Comparison of ENCODE assay signal across 17 mouse cellular contexts in the genomic region with DNA sequence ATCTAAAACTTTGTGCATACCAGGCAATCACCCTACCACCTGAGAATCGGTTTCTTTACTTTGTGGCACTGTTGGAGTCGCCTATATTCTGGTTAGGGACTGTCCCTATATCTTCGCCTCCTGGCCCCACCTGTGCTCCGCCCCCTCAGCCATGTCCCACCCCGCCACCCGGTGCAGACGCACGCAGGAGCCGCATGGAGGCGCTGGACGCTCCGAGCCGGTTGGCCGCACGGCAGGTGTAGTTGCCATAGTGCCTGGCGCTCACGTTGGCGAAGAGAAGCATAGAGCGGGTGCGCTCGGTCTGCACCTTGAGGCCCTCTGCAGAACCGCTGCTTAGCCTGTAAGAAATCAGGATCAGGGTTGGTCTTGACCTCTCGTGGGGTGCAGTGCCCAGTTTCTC. TPM values are rescaled to one million over a fixed set of nuclear protein-coding genes. Genes with fewer than 3 reads are reported as not detected.
DNase-seq lines count a peak whose midpoint lies in the region; ATAC-seq and TF ChIP-seq lines count a peak whose summit lies in the region.
"Had no signal": no experiment of that assay in that cellular context is flagged by ENCODE, and none has a peak within 500 bp of the region (broad histone marks: within the 10 kb centered on the region; RNA-seq: fewer than 3 reads in every experiment).

No protein-coding gene starts in this region.

- H3K36me3 ChIP-seq in forebrain, postnatal 0 days (ENCODE audit: insufficient read depth) = peaks cover 26% of the 10 kb centered on the region
- H3K36me3 ChIP-seq in forebrain, embryonic 12.5 days (replicated peaks) = peaks cover 17% of the 10 kb centered on the region
- peaks cover 10% of the 10 kb centered on the region; the same call in 1 of the 2 replicates for H3K36me3 ChIP-seq in midbrain, embryonic 16.5 days (ENCODE audit: control insufficient read depth, insufficient read depth, low read length)
- H3K36me3 ChIP-seq in midbrain, embryonic 13.5 days = peaks cover 39% of the 10 kb centered on the region
- H3K36me3 ChIP-seq: liver, embryonic 15.5 days had no signal

- H3K9ac ChIP-seq in forebrain, postnatal 0 days = no peak overlapping the region
- H3K9ac ChIP-seq in forebrain, embryonic 12.5 days = no peak overlapping the region
- no peak overlapping the region for H3K9ac ChIP-seq in midbrain, embryonic 16.5 days (ENCODE audit: low read depth, low read length)
- no peak overlapping the region for H3K9ac ChIP-seq in midbrain, embryonic 13.5 days (replicated peaks)
- H3K9ac ChIP-seq: liver, embryonic 15.5 days; neural tube, embryonic 12.5 days had no signal

- no peak for DNase-seq in forebrain, postnatal 0 days
- peak; percentile 20 for DNase-seq in embryo, embryonic 10.5 days (ENCODE audit: low spot score)
- peak; percentile 37 for DNase-seq in naive thymus-derived CD4-positive, alpha-beta T cell, adult 2 months (ENCODE audit: low read depth)
- no peak for DNase-seq in gastrocnemius, postnatal 14 days
- no peak for DNase-seq in right cerebral cortex, postnatal 25 days
- DNase-seq: adrenal gland, postnatal 10 days; cerebellum, adult 9-10 months; heart, postnatal 10 days had no signal

- peak; percentile 37; the same call in 1 of the 2 replicates for TF ChIP-seq CTCF in forebrain, postnatal 0 days (IDR thresholded peaks at IDR 0.05; ENCODE audit: low read depth)

- no peak overlapping the region for H3K4me2 ChIP-seq in forebrain, postnatal 0 days (ENCODE audit: low read depth)
- no peak overlapping the region for H3K4me2 ChIP-seq in forebrain, embryonic 12.5 days
- no peak overlapping the region for H3K4me2 ChIP-seq in midbrain, embryonic 16.5 days (ENCODE audit: low read length)
- no peak overlapping the region for H3K4me2 ChIP-seq in midbrain, embryonic 13.5 days (replicated peaks)
- H3K4me2 ChIP-seq: liver, embryonic 15.5 days; neural tube, embryonic 12.5 days had no signal

- intact Hi-C loops in gastrocnemius, postnatal 14 days (cut with DNase I; ENCODE audit: low total_unique reads) = no loop called here

- ATAC-seq in forebrain, postnatal 0 days = peak; percentile 30; the same call in 1 of the 2 replicates
- no peak for ATAC-seq in forebrain, embryonic 12.5 days (ENCODE audit: low FRiP score)
- peak; percentile 12; the same call in 1 of the 2 replicates for ATAC-seq in midbrain, embryonic 16.5 days
- no peak for ATAC-seq in midbrain, embryonic 13.5 days
- ATAC-seq: forebrain, embryonic 16.5 days had no signal

- no peaks in the 10 kb centered on the region for H3K9me3 ChIP-seq in forebrain, postnatal 0 days (ENCODE audit: low read length)
- no peaks in the 10 kb centered on the region for H3K9me3 ChIP-seq in forebrain, embryonic 12.5 days
- H3K9me3 ChIP-seq in midbrain, embryonic 16.5 days (replicated peaks; ENCODE audit: control insufficient read depth, low read length, poor library complexity, severe bottlenecking) = no peaks in the 10 kb centered on the region
- no peaks in the 10 kb centered on the region for H3K9me3 ChIP-seq in midbrain, embryonic 13.5 days
- H3K9me3 ChIP-seq: liver, embryonic 15.5 days; neural tube, embryonic 12.5 days had no signal

- no peak overlapping the region for H3K27ac ChIP-seq in forebrain, postnatal 0 days (ENCODE audit: low read depth, low read length)
- no peak overlapping the region for H3K27ac ChIP-seq in forebrain, embryonic 12.5 days
- H3K27ac ChIP-seq in midbrain, embryonic 16.5 days (ENCODE audit: low read length) = no peak overlapping the region
- no peak overlapping the region for H3K27ac ChIP-seq in midbrain, embryonic 13.5 days
- H3K27ac ChIP-seq: liver, embryonic 15.5 days; neural tube, embryonic 12.5 days had no signal

- no peaks in the 10 kb centered on the region for H3K27me3 ChIP-seq in forebrain, postnatal 0 days (ENCODE audit: insufficient read depth, low read length)
- peaks cover 47% of the 10 kb centered on the region for H3K27me3 ChIP-seq in forebrain, embryonic 12.5 days
- peaks cover 8% of the 10 kb centered on the region for H3K27me3 ChIP-seq in midbrain, embryonic 16.5 days (ENCODE audit: control insufficient read depth, insufficient read depth, low read depth, low read length)
- peaks cover 31% of the 10 kb centered on the region for H3K27me3 ChIP-seq in midbrain, embryonic 13.5 days

- no peaks in the 10 kb centered on the region for H3K4me1 ChIP-seq in forebrain, postnatal 0 days (ENCODE audit: insufficient read depth)
- H3K4me1 ChIP-seq in forebrain, embryonic 12.5 days = peaks cover 11% of the 10 kb centered on the region
- no peaks in the 10 kb centered on the region for H3K4me1 ChIP-seq in midbrain, embryonic 16.5 days (ENCODE audit: control insufficient read depth, insufficient read depth, low read length)
- peaks cover 10% of the 10 kb centered on the region for H3K4me1 ChIP-seq in midbrain, embryonic 13.5 days (replicated peaks)
- H3K4me1 ChIP-seq: liver, embryonic 15.5 days; neural tube, embryonic 12.5 days had no signal

- 22% methylated on average over 23 of the region's 23 CpGs for WGBS in forebrain, postnatal 0 days
- 17% methylated on average over 23 of the region's 23 CpGs for WGBS in forebrain, embryonic 12.5 days
- 26% methylated on average over 23 of the region's 23 CpGs for WGBS in midbrain, embryonic 16.5 days
- WGBS in midbrain, embryonic 13.5 days = 17% methylated on average over 23 of the region's 23 CpGs

- H3K4me3 ChIP-seq in forebrain, postnatal 0 days (ENCODE audit: low read depth, low read length) = no peak overlapping the region
- H3K4me3 ChIP-seq in forebrain, embryonic 12.5 days (replicated peaks) = no peak overlapping the region
- H3K4me3 ChIP-seq in midbrain, embryonic 16.5 days (ENCODE audit: low read depth, low read length) = no peak overlapping the region
- H3K4me3 ChIP-seq in midbrain, embryonic 13.5 days (replicated peaks) = no peak overlapping the region
- H3K4me3 ChIP-seq: liver, embryonic 15.5 days; neural tube, embryonic 12.5 days had no signal

RNA-seq across cellular contexts. Expression of a gene that starts 12.8 kb away (rescaled TPM):
- 4.2 and 16.9 TPM in 2 replicates for total RNA-seq in forebrain, postnatal 0 days (2014; rRNA removed)
- 8.1 and 13.8 TPM in 2 replicates for polyA plus RNA-seq in forebrain, postnatal 0 days (2015; fragmentation: Nextera tagmentation; extraction: Ambion mirVana)
- polyA plus RNA-seq in forebrain, embryonic 12.5 days (2016; fragmentation: Nextera tagmentation; extraction: Ambion mirVana) = 3.1 and 5.0 TPM in 2 replicates
- polyA plus RNA-seq in midbrain, embryonic 16.5 days (2015; fragmentation: Nextera tagmentation; extraction: Ambion mirVana) = 15.5 and 15.7 TPM in 2 replicates
- polyA plus RNA-seq in midbrain, embryonic 13.5 days (2015; fragmentation: Nextera tagmentation; extraction: Ambion mirVana) = 7.8 and 10.3 TPM in 2 replicates
- 1 to 10 TPM; 1.4 to 1.8 TPM for total RNA-seq in gastrocnemius, postnatal 14 days (2021)

RNA-seq across cellular contexts. Expression of a gene that starts 14.2 kb away (rescaled TPM):
- 24.9 and 26.1 TPM in 2 replicates for total RNA-seq in forebrain, postnatal 0 days (2014; rRNA removed)
- 3.0 and 4.4 TPM in 2 replicates for polyA plus RNA-seq in forebrain, postnatal 0 days (2015; fragmentation: Nextera tagmentation; extraction: Ambion mirVana)
- 2.5 and 2.8 TPM in 2 replicates for polyA plus RNA-seq in forebrain, embryonic 12.5 days (2016; fragmentation: Nextera tagmentation; extraction: Ambion mirVana)
- polyA plus RNA-seq in midbrain, embryonic 16.5 days (2015; fragmentation: Nextera tagmentation; extraction: Ambion mirVana) = 7.1 and 7.7 TPM in 2 replicates
- polyA plus RNA-seq in midbrain, embryonic 13.5 days (2015; fragmentation: Nextera tagmentation; extraction: Ambion mirVana) = 6.3 and 7.5 TPM in 2 replicates
- total RNA-seq in gastrocnemius, postnatal 14 days (2021) = under 1 TPM; 0.27 to 0.70 TPM
- total RNA-seq: CH12.LX had no signal
- polyA plus RNA-seq: liver, embryonic 15.5 days had no signal

RNA-seq across cellular contexts. Expression of a gene that starts 30.0 kb away (rescaled TPM):
- not detected in 2 replicates for total RNA-seq in forebrain, postnatal 0 days (2014; rRNA removed)
- polyA plus RNA-seq in forebrain, postnatal 0 days (2015; fragmentation: Nextera tagmentation; extraction: Ambion mirVana) = not detected in 2 replicates
- polyA plus RNA-seq in forebrain, embryonic 12.5 days (2016; fragmentation: Nextera tagmentation; extraction: Ambion mirVana) = not detected in 2 replicates
- polyA plus RNA-seq in midbrain, embryonic 16.5 days (2015; fragmentation: Nextera tagmentation; extraction: Ambion mirVana) = not detected in 2 replicates
- 0.04 TPM in 1 of 2 replicates, not detected in the other for polyA plus RNA-seq in midbrain, embryonic 13.5 days (2015; fragmentation: Nextera tagmentation; extraction: Ambion mirVana)
- total RNA-seq in gastrocnemius, postnatal 14 days (2021) = not detected
- total RNA-seq: adrenal gland, postnatal 10 days; CH12.LX; heart, postnatal 10 days; layer of hippocampus, adult 18-20 months had no signal
- polyA plus RNA-seq: forebrain, embryonic 16.5 days; liver, embryonic 15.5 days; neural tube, embryonic 12.5 days; stomach, embryonic 14.5 days had no signal

RNA-seq across cellular contexts. Expression of a gene that starts 31.8 kb away (rescaled TPM):
- 0.31 and 3.7 TPM in 2 replicates for total RNA-seq in forebrain, postnatal 0 days (2014; rRNA removed)
- polyA plus RNA-seq in forebrain, postnatal 0 days (2015; fragmentation: Nextera tagmentation; extraction: Ambion mirVana) = 0.30 TPM in 1 of 2 replicates, not detected in the other
- 0.47 TPM in 1 of 2 replicates, not detected in the other for polyA plus RNA-seq in forebrain, embryonic 12.5 days (2016; fragmentation: Nextera tagmentation; extraction: Ambion mirVana)
- polyA plus RNA-seq in midbrain, embryonic 16.5 days (2015; fragmentation: Nextera tagmentation; extraction: Ambion mirVana) = 0.36 and 1.2 TPM in 2 replicates
- 0.48 TPM in 1 of 2 replicates, not detected in the other for polyA plus RNA-seq in midbrain, embryonic 13.5 days (2015; fragmentation: Nextera tagmentation; extraction: Ambion mirVana)
- total RNA-seq in gastrocnemius, postnatal 14 days (2021) = under 1 TPM in 1 of 2 experiments, not detected in 1; 0.80 TPM
- total RNA-seq: CH12.LX had no signal
- polyA plus RNA-seq: liver, embryonic 15.5 days had no signal

RNA-seq across cellular contexts. Expression of a gene that starts 31.8 kb away (rescaled TPM):
- total RNA-seq in forebrain, postnatal 0 days (2014; rRNA removed) = 38.2 and 46.1 TPM in 2 replicates
- 101 and 117 TPM in 2 replicates for polyA plus RNA-seq in forebrain, postnatal 0 days (2015; fragmentation: Nextera tagmentation; extraction: Ambion mirVana)
- polyA plus RNA-seq in forebrain, embryonic 12.5 days (2016; fragmentation: Nextera tagmentation; extraction: Ambion mirVana) = 151 and 161 TPM in 2 replicates
- polyA plus RNA-seq in midbrain, embryonic 16.5 days (2015; fragmentation: Nextera tagmentation; extraction: Ambion mirVana) = 96.3 and 105 TPM in 2 replicates
- polyA plus RNA-seq in midbrain, embryonic 13.5 days (2015; fragmentation: Nextera tagmentation; extraction: Ambion mirVana) = 142 TPM in 2 replicates
- total RNA-seq in gastrocnemius, postnatal 14 days (2021) = 100 to 1,000 TPM; 341 to 442 TPM

Comparison
In these comparisons a context has a peak if more than half of its experiments do, and no peak if none do; other contexts are left out.
1. ATAC-seq: peak in forebrain, postnatal 0 days (single experiment) and midbrain, embryonic 16.5 days (single experiment); none in forebrain, embryonic 12.5 days (single experiment) and midbrain, embryonic 13.5 days (single experiment).
2. DNase-seq: peak in embryo, embryonic 10.5 days (single experiment) and naive thymus-derived CD4-positive, alpha-beta T cell, adult 2 months (single experiment); none in forebrain, postnatal 0 days (single experiment), gastrocnemius, postnatal 14 days (single experiment) and right cerebral cortex, postnatal 25 days (single experiment).